Mouse (Mus musculus): ENCODE data around the gene Gm49711. TPM values are rescaled to one million over a fixed set of nuclear protein-coding genes. Genes with fewer than 3 reads are reported as not detected.

The Gm49711 gene
- polyA plus RNA-seq, 1 experiment: not detected

GRCm38 (mm10) chr16:92228332-92228919 is 170.3 kb downstream of the Gm49711 start:
- H3K36me3 ChIP-seq (ENCODE audit: control insufficient read depth, insufficient read depth): no peaks in the 10 kb centered on the region
- no peak overlapping the region for H3K4me2 ChIP-seq (ENCODE audit: low read depth)
- H3ac ChIP-seq (ENCODE audit: control insufficient read depth, insufficient read length): no peak overlapping the region
- H3K27me3 ChIP-seq (ENCODE audit: control insufficient read depth, insufficient read depth, insufficient read length): no peaks in the 10 kb centered on the region
- H3K4me3 ChIP-seq: no peak overlapping the region
- H3K79me2 ChIP-seq (ENCODE audit: control insufficient read depth, insufficient read depth): no peaks in the 10 kb centered on the region
- TF ChIP-seq TCF3 (IDR thresholded peaks at IDR 0.05; ENCODE audit: insufficient read length, low read depth) (no peak), SRF (IDR thresholded peaks at IDR 0.05; ENCODE audit: control insufficient read depth, insufficient read length, low read depth) (no peak)

GRCm38 (mm10) chr16:92230476-92230931 is 172.4 kb downstream of the Gm49711 start:
- Histone ChIP-seq H3ac (ENCODE audit: control insufficient read depth, insufficient read length) (no peak overlapping the region), H3K27me3 (ENCODE audit: control insufficient read depth, insufficient read depth, insufficient read length) (no peaks in the 10 kb centered on the region), H3K79me2 (ENCODE audit: control insufficient read depth, insufficient read depth) (no peaks in the 10 kb centered on the region), H3K36me3 (ENCODE audit: control insufficient read depth, insufficient read depth) (no peaks in the 10 kb centered on the region), H3K4me3 (no peak overlapping the region), H3K4me2 (ENCODE audit: low read depth) (no peak overlapping the region)
- TF ChIP-seq USF1 (IDR thresholded peaks at IDR 0.05; ENCODE audit: low read depth): no peak
- no peak for TF ChIP-seq POLR2AphosphoS2 (IDR thresholded peaks at IDR 0.05; ENCODE audit: insufficient read length, low read depth)
- no peak for TF ChIP-seq MYOG (IDR thresholded peaks at IDR 0.05; ENCODE audit: control insufficient read depth in 1 of 3, insufficient read depth in 1 of 3, insufficient read length in 2 of 3, low read depth in 2 of 3)
- no peak for TF ChIP-seq E2F4 (IDR thresholded peaks at IDR 0.05; ENCODE audit: insufficient read depth)
- TF ChIP-seq TCF12 (IDR thresholded peaks at IDR 0.05; ENCODE audit: insufficient read depth, poor library complexity, severe bottlenecking): no peak
- TF ChIP-seq SRF (IDR thresholded peaks at IDR 0.05; ENCODE audit: control insufficient read depth, insufficient read length, low read depth): no peak
- TF ChIP-seq MAX (IDR thresholded peaks at IDR 0.05; ENCODE audit: low read depth): no peak
- TF ChIP-seq MYOD1 (IDR thresholded peaks at IDR 0.05; ENCODE audit: control insufficient read depth in 1 of 3, insufficient read length in 2 of 3, low read depth in 2 of 3): no peak
- no peak for TF ChIP-seq CEBPB (IDR thresholded peaks at IDR 0.05; ENCODE audit: insufficient read depth, poor library complexity, severe bottlenecking)
- TF ChIP-seq POLR2A (IDR thresholded peaks at IDR 0.05; ENCODE audit: insufficient read length, low read depth): no peak
- TF ChIP-seq REST (IDR thresholded peaks at IDR 0.05; ENCODE audit: insufficient read depth, insufficient read length): no peak
- no peak for TF ChIP-seq TCF3 (IDR thresholded peaks at IDR 0.05; ENCODE audit: insufficient read length, low read depth)

- Histone ChIP-seq H3K4me2 (ENCODE audit: low read depth) (no peak overlapping the region), H3K4me3 (no peak overlapping the region), H3K79me2 (ENCODE audit: control insufficient read depth, insufficient read depth) (no peaks in the 10 kb centered on the region), H3ac (ENCODE audit: control insufficient read depth, insufficient read length) (no peak overlapping the region), H3K27me3 (ENCODE audit: control insufficient read depth, insufficient read depth, insufficient read length) (peaks cover 2% of the 10 kb centered on the region), H3K36me3 (ENCODE audit: control insufficient read depth, insufficient read depth) (no peaks in the 10 kb centered on the region)
- TF ChIP-seq POLR2AphosphoS2 (IDR thresholded peaks at IDR 0.05; ENCODE audit: insufficient read length, low read depth) (no peak), SRF (IDR thresholded peaks at IDR 0.05; ENCODE audit: control insufficient read depth, insufficient read length, low read depth) (no peak), MAX (IDR thresholded peaks at IDR 0.05; ENCODE audit: low read depth) (no peak), USF1 (IDR thresholded peaks at IDR 0.05; ENCODE audit: low read depth) (no peak), MYOD1 (IDR thresholded peaks at IDR 0.05; ENCODE audit: control insufficient read depth in 1 of 3, insufficient read length in 2 of 3, low read depth in 2 of 3) (no peak), TCF3 (IDR thresholded peaks at IDR 0.05; ENCODE audit: insufficient read length, low read depth) (no peak), TCF12 (IDR thresholded peaks at IDR 0.05; ENCODE audit: insufficient read depth, poor library complexity, severe bottlenecking) (no peak), POLR2A (IDR thresholded peaks at IDR 0.05; ENCODE audit: insufficient read length, low read depth) (no peak), E2F4 (IDR thresholded peaks at IDR 0.05; ENCODE audit: insufficient read depth) (no peak), CEBPB (IDR thresholded peaks at IDR 0.05; ENCODE audit: insufficient read depth, poor library complexity, severe bottlenecking) (no peak), REST (IDR thresholded peaks at IDR 0.05; ENCODE audit: insufficient read depth, insufficient read length) (no peak), MYOG (IDR thresholded peaks at IDR 0.05; ENCODE audit: control insufficient read depth in 1 of 3, insufficient read depth in 1 of 3, insufficient read length in 2 of 3, low read depth in 2 of 3) (no peak)
These were observed 176.4 kb downstream of the Gm49711 start for GRCm38 (mm10) chr16:92234530-92234929.

GRCm38 (mm10) chr16:92235222-92235621 is 177.1 kb downstream of the Gm49711 start:
- Histone ChIP-seq H3K4me3 (no peak overlapping the region), H3ac (ENCODE audit: control insufficient read depth, insufficient read length) (no peak overlapping the region), H3K27me3 (ENCODE audit: control insufficient read depth, insufficient read depth, insufficient read length) (peaks cover 5% of the 10 kb centered on the region), H3K4me2 (ENCODE audit: low read depth) (no peak overlapping the region), H3K79me2 (ENCODE audit: control insufficient read depth, insufficient read depth) (no peaks in the 10 kb centered on the region), H3K36me3 (ENCODE audit: control insufficient read depth, insufficient read depth) (no peaks in the 10 kb centered on the region)
- TF ChIP-seq MAX (IDR thresholded peaks at IDR 0.05; ENCODE audit: low read depth): no peak
- TF ChIP-seq REST (IDR thresholded peaks at IDR 0.05; ENCODE audit: insufficient read depth, insufficient read length): no peak

Other genes with a start within 250 kb of the Gm49711 start
- gene Mrps6, start within 50 bp of the Gm49711 start, polyA plus RNA-seq (2012; fragmentation: generic; extraction: Trizol): 121 TPM
- gene Slc5a3, start within 50 bp of the Gm49711 start, polyA plus RNA-seq (2012; fragmentation: generic; extraction: Trizol): 1.2 TPM
- not detected for gene Kcne2, start 234.1 kb downstream of the Gm49711 start, polyA plus RNA-seq (2012; fragmentation: generic; extraction: Trizol)
- gene Smim11, start 243.0 kb downstream of the Gm49711 start, polyA plus RNA-seq (2012; fragmentation: generic; extraction: Trizol): 99.4 TPM

Measured in myocyte (in vitro differentiated cells).